Mouse (Mus musculus) layer of hippocampus, postnatal 36 days (tissue): Measurements from ENCODE around the gene Gm13078. TPM values are rescaled to one million over a fixed set of nuclear protein-coding genes. Genes with fewer than 3 reads are reported as not detected.

Source experiments
- DNase-seq, 2 experiments: peaks; one replicate each; pipeline ENCODE4 v3.0.0; 2022
- total RNA-seq, 2 experiments: library from RNA; stranded (reverse); gene quantifications; 2 replicates each; pipeline ENCODE4 v1.2.3; 2021

Gm13078 gene
- total RNA-seq, result not detected

GRCm38 (mm10) chr4:143719155-143719554 lies at the start of gene Gm13078:
Gm13078 (plus strand) TSS chr4:143719455.
- DNase-seq, result no peak

GRCm38 (mm10) chr4:143702611-143703010 lies 16.6 kb upstream of the Gm13078 start, which contains the start of gene Gm13089:
Gm13089 (minus strand) TSS chr4:143702711.
- no peak for DNase-seq

Other genes with a start within 250 kb of the Gm13078 start
- gene Gm13043, start 208.1 kb upstream of the Gm13078 start, total RNA-seq, result not detected
- gene Gm13040, start 183.5 kb upstream of the Gm13078 start, total RNA-seq, result not detected
- not detected for gene BC080695, start 167.8 kb upstream of the Gm13078 start, total RNA-seq
- not detected for gene Gm13057, start 167.7 kb upstream of the Gm13078 start, total RNA-seq
- not detected for gene Gm13083, start 104.5 kb upstream of the Gm13078 start, total RNA-seq
- not detected for gene Gm13088, start 62.2 kb upstream of the Gm13078 start, total RNA-seq
- not detected for gene Gm13089, start 16.7 kb upstream of the Gm13078 start, total RNA-seq
- gene Gm13023, start 69.9 kb downstream of the Gm13078 start, total RNA-seq, result not detected
- gene Gm13084, start 96.6 kb downstream of the Gm13078 start, total RNA-seq, result not detected
- gene Gm13103, start 127.0 kb downstream of the Gm13078 start, total RNA-seq, result not detected
- gene Pramef6, start 180.9 kb downstream of the Gm13078 start, total RNA-seq, result not detected
- not detected for gene Pramef25, start 231.6 kb downstream of the Gm13078 start, total RNA-seq
- not detected for gene Gm13101, start 247.5 kb downstream of the Gm13078 start, total RNA-seq